Mouse (Mus musculus) ES-Bruce4 (cell line): ENCODE measurements around the gene Adam21. TPM values are rescaled to one million over a fixed set of nuclear protein-coding genes. Genes with fewer than 3 reads are reported as not detected.

Source experiments
- H3K27ac ChIP-seq: 2 replicates; pipeline ENCODE4 v1.5.1; 2012; ENCODE audit warnings: low read length, inconsistent platforms; ENCODE audit not compliant: insufficient read depth
- H3K27me3 ChIP-seq: 2 replicates; pipeline ENCODE4 v1.6.1; 2012; ENCODE audit warnings: mild to moderate bottlenecking, low read length, inconsistent platforms; ENCODE audit not compliant: control insufficient read depth, poor library complexity, insufficient read depth, severe bottlenecking
- H3K36me3 ChIP-seq: 2 replicates; pipeline ENCODE4 v1.6.1; 2012; ENCODE audit warnings: inconsistent platforms, mild to moderate bottlenecking, low read length, moderate library complexity; ENCODE audit not compliant: control insufficient read depth, poor library complexity, insufficient read depth, severe bottlenecking
- H3K4me1 ChIP-seq: one replicate; pipeline ENCODE4 v1.8.1; 2011; ENCODE audit warnings: low read length; ENCODE audit not compliant: control insufficient read depth, insufficient read depth
- H3K4me3 ChIP-seq: 2 replicates; pipeline ENCODE4 v1.5.1; 2011; ENCODE audit warnings: low read depth, mild to moderate bottlenecking, low read length
- H3K9ac ChIP-seq: 2 replicates; pipeline ENCODE4 v1.6.1; 2012; ENCODE audit warnings: low read depth, mild to moderate bottlenecking, inconsistent platforms; ENCODE audit not compliant: poor library complexity, severe bottlenecking
- H3K9me3 ChIP-seq: replicated peaks from 2 replicates; pipeline ENCODE4 v1.6.1; 2012; ENCODE audit warnings: mild to moderate bottlenecking, low read length, inconsistent platforms; ENCODE audit not compliant: control insufficient read depth, poor library complexity, insufficient read depth, severe bottlenecking
- CTCF ChIP-seq: IDR thresholded peaks from one replicate; pipeline ENCODE4 v1.8.1; 2011; ENCODE audit warnings: low read depth, low read length
- EP300 ChIP-seq: IDR thresholded peaks from 2 replicates; pipeline ENCODE4 v1.6.1; 2011; ENCODE audit warnings: low read depth, low read length; ENCODE audit not compliant: insufficient read depth
- POLR2A ChIP-seq: IDR thresholded peaks from one replicate; pipeline ENCODE4 v1.8.1; 2011; ENCODE audit warnings: low read length; ENCODE audit not compliant: insufficient read depth
- polyA plus RNA-seq: library from polyadenylated mRNA; stranded (reverse); fragments of >200 nt; gene quantifications from 2 replicates; pipeline ENCODE4 v1.2.4, GENCODE M21; 2011; ENCODE audit warnings: low read depth; ENCODE audit not compliant: missing spikeins, insufficient read depth, insufficient read length

Adam21 gene
- polyA plus RNA-seq, result 0.30 TPM in 1 of 2 replicates, not detected in the other

DNA sequence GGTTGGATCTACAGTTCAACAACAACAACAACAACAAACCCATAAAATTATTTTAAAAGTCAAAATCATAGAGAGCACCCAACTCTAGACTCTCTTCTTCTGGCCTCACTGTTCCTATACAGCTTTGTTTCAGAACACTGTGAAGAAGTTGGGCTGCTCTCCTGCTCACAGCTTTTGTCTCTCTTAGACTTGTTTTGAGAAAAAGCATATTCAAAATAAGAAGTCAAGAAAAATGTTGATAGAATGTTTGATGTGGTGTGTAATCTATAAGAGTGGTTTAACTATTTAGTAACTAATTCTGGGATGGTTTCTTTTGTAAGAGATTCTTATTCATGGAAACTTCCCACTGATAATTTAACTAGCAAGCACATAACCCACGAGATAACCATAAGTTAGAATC, at the start of gene Adam21:
Gene Adam21 (minus strand): TSS at position 101 of the 400 bp plus-strand sequence.
- H3K9me3 ChIP-seq, result peaks cover 17% of the 10 kb centered on the region
- TF ChIP-seq CTCF (no peak), POLR2A (no peak), EP300 (no peak)
- H3K27me3 ChIP-seq, result no peaks in the 10 kb centered on the region
- no peaks in the 10 kb centered on the region for H3K4me1 ChIP-seq
- H3K4me3 ChIP-seq, result no peak within 1 kb of the TSS
- no peak within 1 kb of the TSS for H3K9ac ChIP-seq
- peaks cover 2% of the 10 kb centered on the region for H3K36me3 ChIP-seq
- H3K27ac ChIP-seq, result no peak within 1 kb of the TSS

- Histone ChIP-seq H3K36me3 (no peaks in the 10 kb centered on the region), H3K27me3 (no peaks in the 10 kb centered on the region), H3K27ac (no peak overlapping the region), H3K9ac (no peak overlapping the region), H3K4me3 (no peak overlapping the region), H3K9me3 (no peaks in the 10 kb centered on the region), H3K4me1 (no peaks in the 10 kb centered on the region)
- TF ChIP-seq POLR2A (no peak), EP300 (no peak), CTCF (no peak)
Observed at GRCm38 (mm10) chr12:81616980-81617379, 48.7 kb upstream of the Adam21 start.

- Histone ChIP-seq H3K27ac (no peak overlapping the region), H3K36me3 (no peaks in the 10 kb centered on the region), H3K9ac (no peak overlapping the region), H3K9me3 (no peaks in the 10 kb centered on the region), H3K27me3 (no peaks in the 10 kb centered on the region), H3K4me3 (no peak overlapping the region), H3K4me1 (no peaks in the 10 kb centered on the region)
- TF ChIP-seq CTCF (no peak), EP300 (no peak), POLR2A (no peak)
Observed at GRCm38 (mm10) chr12:81615807-81616206, 47.5 kb upstream of the Adam21 start.

GRCm38 (mm10) chr12:81609445-81609844, 41.2 kb upstream of the Adam21 start:
- H3K27ac ChIP-seq, result no peak overlapping the region
- H3K27me3 ChIP-seq, result no peaks in the 10 kb centered on the region
- no peaks in the 10 kb centered on the region; the same call in 1 of the 2 replicates for H3K9me3 ChIP-seq
- no peak overlapping the region for H3K4me3 ChIP-seq
- H3K4me1 ChIP-seq, result no peaks in the 10 kb centered on the region
- no peak overlapping the region for H3K9ac ChIP-seq
- H3K36me3 ChIP-seq, result no peaks in the 10 kb centered on the region
- TF ChIP-seq CTCF (no peak), EP300 (no peak), POLR2A (no peak)

- Histone ChIP-seq H3K4me1 (no peaks in the 10 kb centered on the region), H3K36me3 (no peaks in the 10 kb centered on the region)
Observed at GRCm38 (mm10) chr12:81604995-81605784, 36.9 kb upstream of the Adam21 start.

DNA sequence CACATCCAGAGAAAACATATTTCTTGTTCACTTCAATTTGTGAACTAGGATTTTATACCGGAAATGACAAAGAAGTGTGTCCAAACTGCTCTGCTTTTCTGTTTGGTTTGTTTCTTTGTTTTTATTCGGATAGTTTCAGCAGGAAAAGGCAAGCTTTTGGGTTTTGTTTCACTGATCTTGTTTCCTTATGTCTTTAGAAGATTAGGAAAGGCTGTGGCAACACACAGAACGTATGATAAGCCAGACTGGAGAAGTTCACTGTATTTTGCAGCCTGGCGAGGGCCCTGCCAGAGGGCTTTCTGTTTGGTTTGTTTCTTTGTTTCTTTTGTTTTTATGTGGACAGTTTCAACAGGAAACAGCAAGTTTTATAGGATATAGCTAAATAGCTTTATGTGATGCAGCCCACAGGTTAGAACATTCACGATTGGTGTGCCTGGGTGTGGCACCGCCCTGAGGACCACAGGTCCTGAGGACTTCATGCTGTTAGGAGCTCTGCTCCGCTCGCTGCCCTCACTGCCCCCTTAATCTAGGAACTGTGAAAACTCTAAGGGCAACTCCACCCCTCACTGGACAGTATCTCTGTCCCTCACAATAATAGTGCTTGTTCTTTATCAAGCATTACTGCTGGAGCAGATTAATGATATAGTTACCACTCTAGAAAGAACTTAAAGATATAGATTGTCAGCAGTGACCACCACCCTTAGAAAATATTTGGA, 28.4 kb upstream of the Adam21 start:
- no peak overlapping the region for H3K9ac ChIP-seq
- no peaks in the 10 kb centered on the region for H3K9me3 ChIP-seq
- H3K27me3 ChIP-seq, result no peaks in the 10 kb centered on the region
- H3K36me3 ChIP-seq, result no peaks in the 10 kb centered on the region
- no peak overlapping the region for H3K27ac ChIP-seq
- H3K4me3 ChIP-seq, result no peak overlapping the region
- H3K4me1 ChIP-seq, result no peaks in the 10 kb centered on the region
- no peak for TF ChIP-seq EP300
- no peak for TF ChIP-seq POLR2A
- no peak for TF ChIP-seq CTCF

More at GRCm38 (mm10) chr12:81604995-81605784, 36.9 kb upstream of the Adam21 start:
- Histone ChIP-seq H3K9ac (no peak overlapping the region), H3K27ac (no peak overlapping the region), H3K9me3 (no peaks in the 10 kb centered on the region; the same call in 1 of the 2 replicates), H3K4me3 (no peak overlapping the region), H3K27me3 (no peaks in the 10 kb centered on the region)
- TF ChIP-seq POLR2A, result no peak
- no peak for TF ChIP-seq EP300
- TF ChIP-seq CTCF, result no peak
